Mouse (Mus musculus) c-Kit-negative CD71-positive TER-119-positive erythroid progenitor cells, embryonic 14.5 days (primary cell): Measurements from ENCODE around the gene Slc22a15.

Source experiments
- DNase-seq: peaks from one replicate; pipeline ENCODE4 v3.0.0-alpha.2; 2013; ENCODE audit warnings: low read depth, low spot score

Gene Slc22a15

DNA sequence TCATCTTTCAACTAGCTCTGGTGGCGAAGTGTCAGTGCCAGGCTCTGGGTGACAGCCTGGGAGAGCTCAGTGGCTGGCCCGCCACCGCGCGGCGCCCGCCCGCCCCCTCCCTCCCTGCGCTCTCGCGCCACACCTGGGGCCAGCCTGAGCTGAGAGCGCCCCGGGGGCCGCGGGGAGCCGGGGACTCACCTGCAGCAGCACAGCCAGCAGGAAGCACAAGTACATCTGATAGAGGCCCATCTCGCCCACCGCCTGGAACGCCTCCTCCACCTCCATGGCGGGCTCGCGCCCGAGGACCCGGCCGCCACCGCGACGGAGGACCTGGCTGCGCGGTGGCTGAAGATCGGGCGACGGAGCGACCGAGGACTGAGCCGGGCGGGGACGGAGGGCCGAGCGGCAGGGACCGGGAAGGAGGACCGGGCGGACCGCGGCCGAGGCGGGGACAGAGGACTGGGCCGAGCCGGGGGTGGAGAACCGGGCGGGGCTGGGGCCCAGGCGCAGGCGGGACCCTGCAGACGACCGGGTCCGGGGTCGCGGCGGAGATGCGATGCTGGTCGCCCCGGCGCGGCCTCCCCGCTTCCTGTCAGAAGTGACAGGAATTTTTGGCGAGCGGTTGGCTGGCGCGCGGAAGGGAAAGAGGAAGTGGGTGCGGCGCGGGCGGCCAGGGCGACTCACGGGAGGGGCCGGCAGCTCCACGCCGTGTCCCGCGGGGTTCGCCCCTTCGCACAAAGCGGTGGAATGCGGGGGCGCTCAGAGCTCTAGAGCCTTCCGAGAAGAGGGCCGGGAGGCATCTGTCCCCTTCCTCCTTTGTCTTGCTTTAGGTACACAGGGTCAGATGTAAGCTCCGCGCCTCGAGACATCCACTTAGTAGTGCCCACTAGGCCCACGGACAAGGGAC, at the start of gene Slc22a15:
Gene Slc22a15 (minus strand): TSS at position 611 of the 898 bp plus-strand sequence.
- DNase-seq, result no peak

GRCm38 (mm10) chr3:101966825-101967558, 42.7 kb upstream of the Slc22a15 start:
- DNase-seq, result no peak

DNA sequence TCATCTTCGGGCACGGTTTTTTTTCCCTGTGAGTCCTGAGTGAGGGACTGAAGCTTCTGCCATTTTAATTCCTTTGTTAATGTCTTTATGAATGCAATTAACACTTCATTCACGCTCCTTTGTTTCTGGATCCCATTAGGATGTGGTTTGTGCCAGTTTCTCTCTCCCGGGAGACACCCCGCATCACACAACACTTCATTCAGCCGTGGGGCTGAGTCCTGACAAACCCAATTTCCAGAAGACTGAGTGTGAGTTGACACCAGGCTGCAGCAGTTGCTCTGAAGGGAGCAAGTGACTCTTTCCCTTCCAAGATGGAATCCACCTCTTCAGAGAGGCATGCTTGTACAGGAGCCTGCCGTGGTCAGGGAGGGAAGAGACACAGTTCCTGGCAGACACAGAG, 40.1 kb upstream of the Slc22a15 start:
- no peak for DNase-seq

GRCm38 (mm10) chr3:101963501-101963900, 39.2 kb upstream of the Slc22a15 start:
- no peak for DNase-seq

- no peak for DNase-seq
Observed at GRCm38 (mm10) chr3:101961146-101961835, 37.0 kb upstream of the Slc22a15 start.

- no peak for DNase-seq
Observed at GRCm38 (mm10) chr3:101958047-101958446, 33.8 kb upstream of the Slc22a15 start.

DNA sequence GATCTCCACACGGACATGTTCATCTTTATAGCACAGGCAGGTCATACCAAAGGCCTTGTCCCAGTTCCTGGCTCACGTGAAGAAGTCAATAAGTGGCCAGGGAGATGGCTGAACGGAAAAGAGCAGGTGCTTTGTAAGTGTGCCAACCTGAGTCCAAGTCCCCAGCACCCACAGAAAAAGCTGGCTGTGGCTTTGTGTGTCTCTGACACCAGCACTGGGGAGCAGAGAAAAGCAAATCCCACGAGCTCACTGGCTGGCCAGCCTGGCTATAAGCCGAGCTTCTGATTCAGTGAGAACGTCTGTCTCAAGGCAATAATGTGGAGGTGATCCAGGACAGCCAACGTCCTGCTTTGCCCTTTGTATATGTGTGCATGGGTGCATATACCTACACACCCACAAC, 29.3 kb upstream of the Slc22a15 start:
- DNase-seq, result no peak

- no peak for DNase-seq
Observed at GRCm38 (mm10) chr3:101952577-101952976, 28.3 kb upstream of the Slc22a15 start.

DNA sequence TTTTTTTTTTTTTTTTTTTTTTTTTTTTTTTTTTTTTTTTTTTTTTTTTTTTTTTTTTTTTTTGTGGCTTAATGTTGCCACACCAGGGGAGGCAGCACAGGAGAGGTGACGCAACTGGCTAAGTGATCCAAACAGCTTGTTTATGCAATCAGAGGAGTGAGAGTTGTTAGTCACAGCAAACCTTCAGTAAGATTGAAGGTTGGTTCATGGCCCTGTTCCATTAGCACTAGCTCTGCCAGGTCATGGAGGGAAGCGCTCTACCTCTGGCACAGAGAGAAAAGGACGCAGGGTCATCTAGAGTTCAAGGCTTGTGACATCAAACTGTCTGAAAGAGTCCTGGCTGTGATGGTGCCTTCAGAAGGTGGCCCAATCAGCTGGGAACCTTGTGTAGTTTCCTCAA, 24.3 kb upstream of the Slc22a15 start:
- DNase-seq, result no peak

- no peak for DNase-seq
Observed at GRCm38 (mm10) chr3:101947250-101947649, 23.0 kb upstream of the Slc22a15 start.

- no peak for DNase-seq
Observed at GRCm38 (mm10) chr3:101945257-101945656, 21.0 kb upstream of the Slc22a15 start.

DNA sequence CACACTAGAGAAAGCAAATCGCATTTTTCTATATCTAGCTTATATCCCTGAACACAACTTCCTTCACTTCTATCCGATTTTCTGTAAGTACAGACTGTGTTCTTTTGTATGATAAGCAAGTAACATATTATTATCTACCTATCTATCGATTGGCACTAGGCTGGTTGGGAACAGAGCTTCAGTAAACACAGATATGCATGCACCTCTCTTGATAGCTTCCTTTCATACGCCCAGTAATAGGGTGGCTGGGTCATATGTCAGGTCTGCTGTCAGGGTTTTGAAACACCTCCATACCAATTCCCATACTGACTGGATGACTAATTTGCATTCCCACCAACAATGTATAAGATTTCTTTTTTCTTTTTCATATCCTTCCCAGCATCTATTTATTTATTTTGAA, 16.2 kb upstream of the Slc22a15 start:
- no peak for DNase-seq

DNA sequence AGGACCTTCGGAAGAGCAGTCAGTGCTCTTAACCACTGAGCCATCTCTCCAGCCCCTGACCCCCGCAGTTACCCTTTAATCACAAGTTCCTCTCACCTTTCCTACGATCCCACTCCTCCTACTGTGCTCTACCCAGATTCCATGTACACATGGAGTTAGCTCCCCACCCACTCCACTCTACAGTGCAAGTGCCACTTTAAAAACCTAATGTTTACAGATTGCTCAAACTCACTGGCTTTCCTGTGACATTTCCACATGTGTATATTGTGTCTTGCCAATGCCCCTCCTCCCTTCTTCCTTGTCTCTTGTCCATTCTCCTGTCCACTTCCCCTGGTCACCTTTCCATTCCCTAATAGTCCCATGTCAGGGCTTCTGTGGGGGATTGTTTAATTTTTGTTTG, 15.6 kb upstream of the Slc22a15 start:
- no peak for DNase-seq

DNA sequence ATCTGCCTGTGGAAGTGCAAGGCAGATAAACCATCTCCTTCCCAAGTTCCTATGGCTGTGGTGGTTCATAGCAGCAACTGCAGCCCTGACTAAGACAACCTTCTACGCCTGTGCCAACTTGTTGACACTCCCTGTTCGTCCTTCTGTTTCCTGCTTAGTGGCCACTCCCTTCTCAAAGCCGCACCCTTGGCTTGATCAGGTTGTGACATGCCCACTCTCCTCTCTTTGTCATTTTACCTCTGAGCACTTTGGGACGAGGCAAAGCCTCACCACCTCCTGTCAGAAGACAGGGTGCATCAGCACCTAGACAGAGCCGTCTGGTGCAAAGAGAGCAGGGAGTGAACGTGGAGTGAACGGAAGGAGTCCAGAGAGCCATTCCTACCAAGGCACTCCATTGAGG, 14.9 kb upstream of the Slc22a15 start:
- DNase-seq, result no peak

DNA sequence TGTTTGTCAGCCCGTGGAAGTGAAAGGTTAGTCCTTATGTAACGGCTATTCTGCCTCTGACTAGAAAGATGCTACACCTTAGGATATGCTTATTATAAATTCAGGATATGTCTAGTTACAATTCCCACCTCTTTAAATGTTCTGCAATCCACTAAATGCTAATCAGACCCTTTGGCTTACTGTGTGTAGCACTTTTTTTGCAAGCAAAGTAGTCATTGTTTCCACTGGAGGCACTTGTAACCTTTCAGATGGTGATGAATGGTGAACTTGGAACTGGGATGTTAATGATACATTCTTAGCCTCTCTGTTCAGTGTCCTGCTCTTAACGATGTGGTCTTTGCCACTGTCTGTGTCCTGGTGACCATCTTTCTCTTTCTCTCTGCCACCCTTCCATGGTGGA, 12.1 kb upstream of the Slc22a15 start:
- DNase-seq, result no peak

DNA sequence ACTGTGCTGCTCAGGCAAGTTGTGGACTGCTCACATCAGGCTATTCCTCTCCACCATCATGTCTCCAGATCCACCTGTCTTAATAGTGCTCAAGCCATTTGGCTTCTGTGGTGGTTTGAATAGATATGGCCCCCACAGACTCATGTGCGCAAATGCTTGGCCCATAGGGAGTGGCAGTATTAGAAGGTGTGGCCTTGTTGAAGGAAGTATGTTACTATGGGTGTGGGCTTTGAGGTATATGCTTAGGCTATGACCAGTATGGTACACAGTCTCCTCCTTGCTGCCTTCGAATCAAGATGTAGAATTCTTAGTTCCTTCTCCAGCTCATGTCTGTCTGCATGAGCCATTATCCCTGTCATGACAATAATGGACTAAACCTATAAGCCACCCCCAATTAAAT, 9.6 kb upstream of the Slc22a15 start:
- DNase-seq, result no peak

- no peak for DNase-seq
Observed at GRCm38 (mm10) chr3:101929105-101929876, 5.0 kb upstream of the Slc22a15 start.

GRCm38 (mm10) chr3:101926636-101927035, 2.4 kb upstream of the Slc22a15 start:
- DNase-seq, result no peak

- DNase-seq, result no peak
Observed at GRCm38 (mm10) chr3:101925663-101926062, 1.4 kb upstream of the Slc22a15 start.

- DNase-seq, result no peak
Observed at GRCm38 (mm10) chr3:101922366-101922765, 1.9 kb downstream of the Slc22a15 start.

- DNase-seq, result no peak
Observed at GRCm38 (mm10) chr3:101918526-101918925, 5.7 kb downstream of the Slc22a15 start.
